Comparison of ENCODE assay signal across 31 mouse cellular contexts in the genomic region with DNA sequence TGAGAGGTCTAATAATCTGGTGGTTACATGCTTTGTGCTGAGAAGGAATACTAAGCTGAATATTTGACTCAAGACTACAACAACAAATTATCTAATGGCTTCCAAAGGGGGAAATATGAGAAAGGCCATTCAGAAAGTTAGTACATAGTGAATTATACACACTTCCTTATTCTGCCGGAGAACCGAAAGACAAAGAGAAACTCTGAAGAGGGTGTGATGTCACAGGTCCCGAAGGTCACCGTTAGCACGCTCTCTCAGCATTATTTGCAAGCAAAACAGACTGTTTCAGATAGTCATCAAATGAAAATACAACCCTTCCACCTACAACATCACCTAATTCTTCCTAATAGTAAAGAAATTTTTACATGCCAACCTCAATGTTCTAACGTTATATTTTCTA. TPM values are rescaled to one million over a fixed set of nuclear protein-coding genes. Genes with fewer than 3 reads are reported as not detected.
DNase-seq lines count a peak whose midpoint lies in the region; ATAC-seq and TF ChIP-seq lines count a peak whose summit lies in the region.
"Had no signal": no experiment of that assay in that cellular context is flagged by ENCODE, and none has a peak within 500 bp of the region (broad histone marks: within the 10 kb centered on the region; RNA-seq: fewer than 3 reads in every experiment).

No protein-coding gene starts in this region.

- no peak for TF ChIP-seq RAD21 in CH12.LX (IDR thresholded peaks at IDR 0.05; ENCODE audit: low read depth, low read length)

- dilution Hi-C loops in CH12.LX (cut with MboI; ENCODE audit: extremely low pct_ligation_motif_present, extremely low pct_unique_long_range_greater_than_20kb, low sequenced_read_pairs) = no loop called here

- H3K27me3 ChIP-seq in liver, adult 2 months (ENCODE audit: control insufficient read depth, insufficient read depth, low read length) = no peaks in the 10 kb centered on the region
- no peaks in the 10 kb centered on the region for H3K27me3 ChIP-seq in CH12.LX (replicated peaks)

- no peaks in the 10 kb centered on the region for H3K36me3 ChIP-seq in liver, adult 2 months (ENCODE audit: control insufficient read depth, insufficient read depth, low read length)
- H3K36me3 ChIP-seq in CH12.LX (replicated peaks in 1 of 2; ENCODE audit: control insufficient read depth in 1 of 2, insufficient read depth in 1 of 2, low read length in 1 of 2) = no peaks in the 10 kb centered on the region
- H3K36me3 ChIP-seq: embryonic facial prominence, embryonic 10.5 days; heart, embryonic 15.5 days; limb, embryonic 12.5 days; liver, embryonic 13.5 days; midbrain, embryonic 12.5 days had no signal

- DNase-seq in liver, adult 2 months (ENCODE audit: extremely low read depth, low read depth, low spot score) = peak; percentile 19
- DNase-seq in liver = no peak
- peak; percentile 83 for DNase-seq in CH12.LX (ENCODE audit: extremely low read depth)
- DNase-seq in frontal cortex, postnatal 36 days (ENCODE audit: low spot score in 2 of 2) = no peak
- DNase-seq in cerebellum, adult 9-10 months = no peak
- DNase-seq in right cerebral cortex, adult 18-20 months = no peak
- DNase-seq: adrenal gland, adult 2 months; cerebellum, adult 11-12 months; cerebellum, postnatal 25 days; heart, postnatal 4 days; kidney, postnatal 25 days; layer of hippocampus, postnatal 36 days; liver, embryonic 13.5 days; lung, adult 2 months; right cerebral cortex, postnatal 14 days; thymus, postnatal 25 days had no signal

- H3K27ac ChIP-seq in liver, adult 2 months (replicated peaks; ENCODE audit: insufficient read depth, low read depth, low read length) = no peak overlapping the region
- H3K27ac ChIP-seq in CH12.LX (ENCODE audit: insufficient read depth, low read depth) = no peak overlapping the region
- H3K27ac ChIP-seq: embryonic facial prominence, embryonic 10.5 days; heart, embryonic 15.5 days; layer of hippocampus, adult 2 months; limb, embryonic 12.5 days; liver, embryonic 13.5 days; macrophage; midbrain, embryonic 12.5 days had no signal

- TF ChIP-seq POLR2A in liver, adult 2 months (IDR thresholded peaks at IDR 0.05; ENCODE audit: extremely low read depth, insufficient read depth, low read length) = no peak
- no peak for TF ChIP-seq POLR2A in CH12.LX (IDR thresholded peaks at IDR 0.05; ENCODE audit: low read depth, low read length)

- 53% methylated on average over 6 of the region's 6 CpGs for WGBS in liver, adult 2 months

- peak; percentile 36; the same call in 1 of the 2 replicates for TF ChIP-seq EP300 in CH12.LX (IDR thresholded peaks at IDR 0.05; ENCODE audit: low read length)

- no peak overlapping the region for H3K9ac ChIP-seq in liver, adult 2 months (ENCODE audit: low read depth, low read length)
- peak overlapping the region; percentile 7; the same call in 1 of the 2 replicates for H3K9ac ChIP-seq in CH12.LX (ENCODE audit: insufficient read depth, low read depth)
- H3K9ac ChIP-seq: heart, embryonic 15.5 days; limb, embryonic 12.5 days; liver, embryonic 13.5 days; midbrain, embryonic 12.5 days had no signal

- no peak for TF ChIP-seq CTCF in liver, adult 2 months (IDR thresholded peaks at IDR 0.05; ENCODE audit: low read depth, low read length)
- TF ChIP-seq CTCF in CH12.LX (conservative IDR thresholded peaks at IDR 0.05 in 1 of 2, IDR thresholded peaks at IDR 0.05 in 1 of 2; ENCODE audit: low read depth in 2 of 2, low read length in 2 of 2) = no peak

- H3K4me3 ChIP-seq in liver, adult 2 months (ENCODE audit: insufficient read depth, low read depth, low read length) = no peak overlapping the region
- H3K4me3 ChIP-seq in CH12.LX (replicated peaks in 1 of 3; ENCODE audit: low read depth in 2 of 3, low read length in 2 of 3, poor library complexity in 1 of 3) = no peak overlapping the region
- H3K4me3 ChIP-seq: embryonic facial prominence, embryonic 10.5 days; heart, embryonic 15.5 days; layer of hippocampus, adult 2 months; limb, embryonic 12.5 days; liver, embryonic 13.5 days; midbrain, embryonic 12.5 days had no signal

- peaks cover 5% of the 10 kb centered on the region for H3K9me3 ChIP-seq in CH12.LX (replicated peaks; ENCODE audit: low read length)
- H3K9me3 ChIP-seq: embryonic facial prominence, embryonic 10.5 days; heart, embryonic 15.5 days; limb, embryonic 12.5 days; liver, embryonic 13.5 days; midbrain, embryonic 12.5 days had no signal

- in situ Hi-C loops in CH12.LX (cut with MboI; ENCODE audit: low pct_ligation_motif_present, low pct_unique_long_range_greater_than_20kb, low sequenced_read_pairs) = no loop called here

- no peaks in the 10 kb centered on the region for H3K79me2 ChIP-seq in liver, adult 2 months (ENCODE audit: control insufficient read depth, insufficient read depth, low read length)
- H3K79me2 ChIP-seq in CH12.LX (replicated peaks; ENCODE audit: control insufficient read depth, extremely low read depth, insufficient read depth, poor library complexity, severe bottlenecking) = no peaks in the 10 kb centered on the region

- H3K4me2 ChIP-seq in CH12.LX (ENCODE audit: insufficient read depth, low read depth, poor library complexity, severe bottlenecking) = peak overlapping the region; percentile 61
- H3K4me2 ChIP-seq: heart, embryonic 15.5 days; limb, embryonic 12.5 days; liver, embryonic 13.5 days; midbrain, embryonic 12.5 days had no signal

- peak; percentile 87 to 89 for ATAC-seq in hematopoietic stem cell, adult 5-6 weeks (replicated peaks in 1 of 2; ENCODE audit: insufficient read depth in 1 of 2, low FRiP score in 2 of 2, low TSS enrichment in 1 of 2, low read depth in 1 of 2, poor library complexity in 2 of 2, severe bottlenecking in 2 of 2)
- peak; percentile 85 for ATAC-seq in monocyte, adult 5-6 weeks (replicated peaks; ENCODE audit: insufficient number of reproducible peaks, low FRiP score, low TSS enrichment, poor library complexity, severe bottlenecking)
- ATAC-seq: forebrain, embryonic 16.5 days; hindbrain, embryonic 16.5 days; intestine, postnatal 0 days; Patski had no signal

- H3K4me1 ChIP-seq in liver, adult 2 months (ENCODE audit: control insufficient read depth, insufficient read depth, low read length) = no peaks in the 10 kb centered on the region
- peaks cover 0 to 7% of the 10 kb centered on the region in 2 experiments; a peak in 2 of 4 replicates for H3K4me1 ChIP-seq in CH12.LX (ENCODE audit: control insufficient read depth in 1 of 2, insufficient read depth in 2 of 2)
- H3K4me1 ChIP-seq: embryonic facial prominence, embryonic 10.5 days; heart, embryonic 15.5 days; liver, embryonic 13.5 days; midbrain, embryonic 12.5 days had no signal

TF ChIP-seq in CH12.LX, 34 proteins besides CTCF, POLR2A, EP300 and RAD21:
- peak; percentile 12; the same call in 1 of the 2 replicates for TF ChIP-seq JUND (conservative IDR thresholded peaks at IDR 0.05; ENCODE audit: low read depth, low read length)
- TF ChIP-seq ETS1 (conservative IDR thresholded peaks at IDR 0.05; ENCODE audit: low read depth, low read length) = no peak; the same call in 1 of the 2 replicates
- no peak for TF ChIP-seq UBTF (IDR thresholded peaks at IDR 0.05; ENCODE audit: low read depth, low read length)
- TF ChIP-seq ELF1 (IDR thresholded peaks at IDR 0.05; ENCODE audit: low read depth, low read length) = peak; percentile 76
- 0 out of 2 replicates have a peak, but pooled peaks have one; percentile 44 for TF ChIP-seq MYC (IDR thresholded peaks at IDR 0.05; ENCODE audit: low read depth, low read length)
- peak; percentile 62; the same call in 1 of the 2 replicates for TF ChIP-seq MAX (IDR thresholded peaks at IDR 0.05; ENCODE audit: low read length)
- no peak for TF ChIP-seq USF1 (IDR thresholded peaks at IDR 0.05; ENCODE audit: low read depth, low read length)
- peak; percentile 66 for TF ChIP-seq SIN3A (IDR thresholded peaks at IDR 0.05; ENCODE audit: low read length)
- TF ChIP-seq TCF12 (IDR thresholded peaks at IDR 0.05; ENCODE audit: low read depth, low read length) = no peak
- TF ChIP-seq IRF4 (IDR thresholded peaks at IDR 0.05; ENCODE audit: low read depth, low read length) = peak; percentile 62
- TF ChIP-seq MAFK (IDR thresholded peaks at IDR 0.05; ENCODE audit: insufficient replicate concordance, low read length) = peak; percentile 46; the same call in 1 of the 2 replicates
- TF ChIP-seq JUN (IDR thresholded peaks at IDR 0.05; ENCODE audit: insufficient read depth, low read depth, low read length) = peak; percentile 30; the same call in 1 of the 2 replicates
- no peak for TF ChIP-seq ZKSCAN1 (IDR thresholded peaks at IDR 0.05; ENCODE audit: borderline replicate concordance, low read depth, low read length)
- TF ChIP-seq HCFC1 (IDR thresholded peaks at IDR 0.05; ENCODE audit: low read depth, low read length) = peak; percentile 46

RNA-seq across cellular contexts. Expression of a gene that starts 25.5 kb away (rescaled TPM):
- not detected in 2 replicates for total RNA-seq in liver, adult 2 months (2014; rRNA removed)
- polyA plus RNA-seq in liver, adult 2 months (2012; rRNA removed) = not detected in 2 replicates
- not detected in 2 replicates for total RNA-seq in CH12.LX (2012; rRNA removed)
- total RNA-seq in CH12.LX (2014; rRNA removed) = not detected in 2 replicates
- not detected in 2 replicates for polyA plus RNA-seq in CH12.LX (2012; ENCODE audit: insufficient read length, low read depth)
- not detected in 2 replicates for total RNA-seq in hematopoietic stem cell, adult 5-6 weeks (2017)
- not detected in 3 replicates for total RNA-seq in monocyte, adult 5-6 weeks (2017)
- total RNA-seq: adrenal gland, adult 2 months; adrenal gland, postnatal 4 days; heart, postnatal 4 days; layer of hippocampus, adult 2 months; layer of hippocampus, postnatal 36 days; left cerebral cortex, postnatal 10 days had no signal
- polyA plus RNA-seq: adrenal gland, adult 2 months; forebrain, embryonic 16.5 days; heart, embryonic 15.5 days; hindbrain, embryonic 16.5 days; kidney, embryonic 14.5 days; liver, embryonic 13.5 days; lung, adult 2 months; macrophage had no signal

RNA-seq across cellular contexts. Expression of a gene that starts 30.9 kb away (rescaled TPM):
- 19.7 and 19.8 TPM in 2 replicates for total RNA-seq in liver, adult 2 months (2014; rRNA removed)
- polyA plus RNA-seq in liver, adult 2 months (2012; rRNA removed) = 10.3 and 12.4 TPM in 2 replicates
- 35.8 and 42.2 TPM in 2 replicates for total RNA-seq in CH12.LX (2012; rRNA removed)
- total RNA-seq in CH12.LX (2014; rRNA removed) = 90.6 and 94.8 TPM in 2 replicates
- 40.9 and 41.1 TPM in 2 replicates for polyA plus RNA-seq in CH12.LX (2012; ENCODE audit: insufficient read length, low read depth)
- 30.4 and 60.7 TPM in 2 replicates for total RNA-seq in hematopoietic stem cell, adult 5-6 weeks (2017)
- 27.6 to 34.8 TPM (median 34.8 TPM) in 3 replicates for total RNA-seq in monocyte, adult 5-6 weeks (2017)

Comparison
In these comparisons a context has a peak if more than half of its experiments do, and no peak if none do; other contexts are left out.
1. DNase-seq: peak in liver, adult 2 months (single experiment) and CH12.LX (single experiment); none in liver (single experiment), frontal cortex, postnatal 36 days (0 of 2), cerebellum, adult 9-10 months (single experiment) and right cerebral cortex, adult 18-20 months (single experiment).